In the genomic region with DNA sequence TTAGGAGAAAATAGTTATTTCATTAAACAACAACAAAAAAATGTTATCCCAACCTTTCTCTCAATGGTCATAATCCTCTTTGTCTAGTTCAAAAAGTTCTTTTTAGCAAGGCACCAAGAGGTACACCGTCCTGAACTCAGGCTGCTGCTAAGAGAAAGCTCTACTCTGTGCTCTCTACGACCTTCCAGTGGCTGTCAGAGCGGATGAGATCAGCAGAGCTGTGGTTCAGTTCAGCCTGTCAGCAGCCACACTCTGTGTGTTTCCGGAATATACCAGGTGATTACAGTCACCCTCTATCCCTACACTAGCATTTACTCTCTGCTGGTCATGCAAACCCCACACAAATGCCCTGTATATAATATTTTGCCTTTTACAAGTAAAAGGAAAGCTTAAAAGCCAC, we compare ENCODE assay signal across 7 mouse cellular contexts. TPM values are rescaled to one million over a fixed set of nuclear protein-coding genes. Genes with fewer than 3 reads are reported as not detected.
A peak's percentile ranks its signal among the peaks of the same experiment; 100 is the strongest.
DNase-seq lines count a peak whose midpoint lies in the region; ATAC-seq and TF ChIP-seq lines count a peak whose summit lies in the region.

No protein-coding gene starts in this region.

- TF ChIP-seq CTCF in lung, embryonic 14.5 days (IDR thresholded peaks at IDR 0.05; ENCODE audit: low read depth): no peak

- no peaks in the 10 kb centered on the region for H3K9me3 ChIP-seq in lung, embryonic 14.5 days (ENCODE audit: low read depth, low read length)
- H3K9me3 ChIP-seq in neural tube, embryonic 15.5 days (replicated peaks): no peaks in the 10 kb centered on the region

- 0 out of 2 replicates have a peak, but pooled peaks cover 5% of the 10 kb centered on the region for H3K4me1 ChIP-seq in lung, embryonic 14.5 days (ENCODE audit: insufficient read depth)
- H3K4me1 ChIP-seq in neural tube, embryonic 15.5 days: peaks cover 26% of the 10 kb centered on the region

- no peaks in the 10 kb centered on the region for H3K27me3 ChIP-seq in lung, embryonic 14.5 days (ENCODE audit: insufficient read depth, low read length)
- no peaks in the 10 kb centered on the region for H3K27me3 ChIP-seq in neural tube, embryonic 15.5 days (replicated peaks)

- ATAC-seq in lung, embryonic 14.5 days (ENCODE audit: insufficient read depth): no peak
- peak; percentile 10 for ATAC-seq in inflammation-experienced regulatory T-cells, adult 6 months
- no peak for ATAC-seq in neural tube, embryonic 15.5 days (ENCODE audit: low FRiP score)

- peak; percentile 31 for DNase-seq in lung, embryonic 14.5 days
- DNase-seq in lung, postnatal 4 days: no peak
- peak; percentile 36 for DNase-seq in embryo, embryonic 11 days
- no peak for DNase-seq in layer of hippocampus, adult 8-10 months (ENCODE audit: low spot score in 2 of 2)
- no peak for DNase-seq in layer of hippocampus, postnatal 25 days (ENCODE audit: extremely low spot score in 1 of 2, low spot score in 1 of 2)

- no peak overlapping the region for H3K4me3 ChIP-seq in lung, embryonic 14.5 days (ENCODE audit: low read depth, low read length)
- H3K4me3 ChIP-seq in neural tube, embryonic 15.5 days (replicated peaks): peak overlapping the region; percentile 27; the same call in 1 of the 2 replicates

- peak overlapping the region; percentile 35 for H3K4me2 ChIP-seq in lung, embryonic 14.5 days
- peak overlapping the region; percentile 45 for H3K4me2 ChIP-seq in neural tube, embryonic 15.5 days

- no peak overlapping the region for H3K27ac ChIP-seq in lung, embryonic 14.5 days (ENCODE audit: low read depth)
- H3K27ac ChIP-seq in neural tube, embryonic 15.5 days (replicated peaks): peak overlapping the region; percentile 51; the same call in 1 of the 2 replicates

- 30% methylated on average over 4 of the region's 4 CpGs for WGBS in lung, embryonic 14.5 days
- WGBS in neural tube, embryonic 15.5 days: 52% methylated on average over 4 of the region's 4 CpGs

- H3K36me3 ChIP-seq in lung, embryonic 14.5 days (ENCODE audit: insufficient read depth): no peaks in the 10 kb centered on the region
- H3K36me3 ChIP-seq in neural tube, embryonic 15.5 days: no peaks in the 10 kb centered on the region

- no peak overlapping the region for H3K9ac ChIP-seq in lung, embryonic 14.5 days
- H3K9ac ChIP-seq in neural tube, embryonic 15.5 days (replicated peaks): no peak overlapping the region

RNA-seq across cellular contexts. Expression of a gene that starts 4.2 kb away (rescaled TPM):
- 35.5 and 37.6 TPM in 2 replicates for polyA plus RNA-seq in lung, embryonic 14.5 days (2014; fragmentation: Nextera tagmentation; extraction: Ambion mirVana)
- 1 to 10 TPM; 3.7 to 6.8 (median 4.0) TPM for polyA plus RNA-seq in inflammation-experienced regulatory T-cells, adult 6 months (2017; shearing (Covaris generic))
- 8.6 and 13.3 TPM in 2 replicates for polyA plus RNA-seq in neural tube, embryonic 15.5 days (2015; fragmentation: Nextera tagmentation; extraction: Ambion mirVana)
- total RNA-seq in layer of hippocampus, adult 8-10 months (2022): 10 to 100 TPM; 18.1 to 19.6 (median 18.9) TPM
- total RNA-seq in layer of hippocampus, postnatal 25 days (2021): 10 to 100 TPM; 19.2 to 21.7 TPM

Comparison
In these comparisons a context has a peak if more than half of its experiments do, and no peak if none do; other contexts are left out.
1. DNase-seq: peak in lung, embryonic 14.5 days (single experiment) and embryo, embryonic 11 days (single experiment); none in lung, postnatal 4 days (0 of 2), layer of hippocampus, adult 8-10 months (0 of 2) and layer of hippocampus, postnatal 25 days (0 of 2).